Mouse (Mus musculus) midbrain, embryonic 10.5 days (tissue): Measurements from ENCODE around the gene Spata32. TPM values are rescaled to one million over a fixed set of nuclear protein-coding genes. Genes with fewer than 3 reads are reported as not detected.

Source experiments
- DNase-seq: peaks from one replicate; pipeline ENCODE4 v3.0.0-alpha.2; 2017; ENCODE audit warnings: low spot score
- H3K27ac ChIP-seq: fragments of 300-500 bp; sonication (generic); replicated peaks from 2 replicates; pipeline ENCODE4 v1.5.1; 2016; ENCODE audit warnings: mild to moderate bottlenecking
- H3K27me3 ChIP-seq: fragments of 300-500 bp; sonication (generic); 2 replicates; pipeline ENCODE4 v1.6.1; 2016; ENCODE audit warnings: low read depth, mild to moderate bottlenecking; ENCODE audit not compliant: poor library complexity, severe bottlenecking
- H3K36me3 ChIP-seq: fragments of 300-500 bp; sonication (generic); 2 replicates; pipeline ENCODE4 v1.6.1; 2016; ENCODE audit warnings: mild to moderate bottlenecking, moderate library complexity
- H3K4me1 ChIP-seq: fragments of 300-500 bp; sonication (generic); 2 replicates; pipeline ENCODE4 v1.6.1; 2016
- H3K4me3 ChIP-seq: fragments of 300-500 bp; sonication (generic); 2 replicates; pipeline ENCODE4 v1.5.1; 2016; ENCODE audit warnings: mild to moderate bottlenecking, moderate library complexity
- H3K9me3 ChIP-seq: fragments of 300-500 bp; sonication (generic); replicated peaks from 2 replicates; pipeline ENCODE4 v1.6.1; 2016; ENCODE audit warnings: mild to moderate bottlenecking
- WGBS: fragments of 180-500 bp; shearing (Covaris S2); methylation state at CpG from one replicate; pipeline ENCODE4 v1.1.7; 2016; 5-methylcytosine and 5-hydroxymethylcytosine counted together
- polyA plus RNA-seq: library from polyadenylated mRNA; unstranded; fragments of >200 nt; fragmentation: Nextera tagmentation; extraction: Ambion mirVana; gene quantifications from 2 replicates; pipeline ENCODE4 v1.2.1, GENCODE M21; 2016

The Spata32 gene
- polyA plus RNA-seq, 1 experiment from 2014 or later: not detected

DNA sequence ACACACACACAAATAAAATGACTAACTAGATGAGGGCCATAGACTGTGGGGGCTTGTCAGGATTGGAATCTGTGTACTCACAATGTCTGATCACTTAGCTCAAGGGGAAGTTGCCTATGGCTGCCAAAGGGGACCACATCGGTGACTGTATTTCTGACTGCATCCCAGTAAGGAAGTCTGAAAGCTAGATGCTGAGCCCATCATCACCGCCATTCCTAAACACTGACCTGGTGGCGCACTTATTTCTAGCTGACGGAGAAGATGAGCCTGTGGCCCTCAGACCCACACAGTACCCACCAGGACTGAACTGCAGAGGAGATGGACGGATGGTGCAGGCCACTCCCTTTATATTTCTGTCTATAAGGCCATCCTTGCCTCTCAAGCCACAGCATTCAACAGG, 41.8 kb upstream of the Spata32 start:
- Histone ChIP-seq H3K27me3 (no peaks in the 10 kb centered on the region), H3K9me3 (no peaks in the 10 kb centered on the region), H3K4me3 (no peak overlapping the region), H3K4me1 (peaks cover 43% of the 10 kb centered on the region), H3K36me3 (peaks cover 9% of the 10 kb centered on the region), H3K27ac (no peak overlapping the region)
- DNase-seq: no peak
- 89% methylated on average over 5 of the region's 5 CpGs for WGBS

GRCm38 (mm10) chr11:103257938-103258481, 39.8 kb upstream of the Spata32 start:
- Histone ChIP-seq H3K4me1 (peaks cover 28% of the 10 kb centered on the region), H3K27ac (no peak overlapping the region), H3K27me3 (no peaks in the 10 kb centered on the region), H3K9me3 (no peaks in the 10 kb centered on the region), H3K36me3 (peaks cover 9% of the 10 kb centered on the region), H3K4me3 (no peak overlapping the region)
- DNase-seq: no peak
- 85% methylated on average over 4 of the region's 4 CpGs for WGBS

GRCm38 (mm10) chr11:103253605-103254004, 35.4 kb upstream of the Spata32 start:
- H3K9me3 ChIP-seq: no peaks in the 10 kb centered on the region
- H3K4me1 ChIP-seq: peaks cover 18% of the 10 kb centered on the region
- H3K36me3 ChIP-seq: no peaks in the 10 kb centered on the region
- H3K27ac ChIP-seq: no peak overlapping the region
- no peak overlapping the region for H3K4me3 ChIP-seq
- H3K27me3 ChIP-seq: no peaks in the 10 kb centered on the region
- DNase-seq: no peak
- WGBS: 92% methylated on average over 5 of the region's 5 CpGs

- Histone ChIP-seq H3K36me3 (no peaks in the 10 kb centered on the region), H3K27ac (no peak overlapping the region), H3K27me3 (no peaks in the 10 kb centered on the region), H3K4me3 (no peak overlapping the region), H3K4me1 (peaks cover 29% of the 10 kb centered on the region), H3K9me3 (no peaks in the 10 kb centered on the region)
- no peak for DNase-seq
- 89% methylated on average over 5 of the region's 5 CpGs for WGBS
These were observed 34.1 kb upstream of the Spata32 start for GRCm38 (mm10) chr11:103252380-103252779.

DNA sequence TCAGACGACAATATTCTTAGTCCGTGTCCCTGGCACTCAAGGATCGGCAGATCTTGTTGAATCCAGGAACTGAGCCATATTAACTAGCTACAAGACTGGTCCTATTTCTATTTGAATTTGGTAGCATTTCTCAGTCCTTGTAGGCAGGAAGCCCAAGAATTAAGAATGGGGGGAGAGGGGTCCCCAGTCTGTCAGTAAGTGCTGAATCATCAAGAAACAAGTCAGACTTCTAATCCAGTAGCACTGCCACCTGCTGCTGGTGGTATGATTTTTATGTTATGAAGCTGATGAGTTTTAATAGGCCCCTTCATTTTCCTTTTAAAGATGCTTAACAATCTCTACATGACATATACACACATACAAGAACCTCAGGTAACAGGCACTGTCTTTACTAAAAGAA, 32.1 kb upstream of the Spata32 start:
- no peak overlapping the region for H3K4me3 ChIP-seq
- no peaks in the 10 kb centered on the region for H3K27me3 ChIP-seq
- H3K4me1 ChIP-seq: peaks cover 38% of the 10 kb centered on the region
- no peak for DNase-seq
- WGBS: 94% methylated on average over 3 of the region's 3 CpGs
- no peak overlapping the region for H3K27ac ChIP-seq
- H3K9me3 ChIP-seq: no peaks in the 10 kb centered on the region
- no peaks in the 10 kb centered on the region for H3K36me3 ChIP-seq

- 75% methylated on average over 6 of the region's 6 CpGs for WGBS
- no peak for DNase-seq
- H3K4me3 ChIP-seq: no peak overlapping the region
- no peaks in the 10 kb centered on the region for H3K27me3 ChIP-seq
- no peak overlapping the region for H3K27ac ChIP-seq
- H3K36me3 ChIP-seq: 0 out of 2 replicates have a peak, but pooled peaks cover 4% of the 10 kb centered on the region
- H3K9me3 ChIP-seq: no peaks in the 10 kb centered on the region
- H3K4me1 ChIP-seq: peaks cover 38% of the 10 kb centered on the region
These were observed 31.3 kb upstream of the Spata32 start for GRCm38 (mm10) chr11:103249509-103249908.

DNA sequence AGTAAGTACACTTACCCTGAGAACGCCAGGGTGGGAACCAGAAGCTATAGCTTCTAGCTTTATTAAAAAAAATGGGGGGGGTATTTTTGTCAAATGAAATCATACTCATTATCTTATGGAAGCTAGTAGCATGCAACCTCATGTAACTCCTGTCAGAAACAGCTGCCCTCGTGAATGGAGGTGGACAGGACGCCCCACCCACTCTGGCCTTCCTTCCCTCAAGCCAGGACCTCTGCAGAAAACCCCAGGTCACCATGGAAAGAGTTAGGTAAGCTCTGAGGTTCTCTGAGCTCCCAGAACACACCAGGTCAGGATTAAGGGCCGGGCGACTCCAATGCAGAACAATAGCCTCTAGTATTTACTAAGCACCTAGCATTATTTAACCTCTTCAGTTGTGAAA, 30.6 kb upstream of the Spata32 start:
- H3K27ac ChIP-seq: no peak overlapping the region
- WGBS: 63% methylated on average over 5 of the region's 5 CpGs
- H3K4me1 ChIP-seq: peaks cover 38% of the 10 kb centered on the region
- H3K4me3 ChIP-seq: no peak overlapping the region
- no peaks in the 10 kb centered on the region for H3K9me3 ChIP-seq
- no peaks in the 10 kb centered on the region for H3K27me3 ChIP-seq
- 0 out of 2 replicates have a peak, but pooled peaks cover 5% of the 10 kb centered on the region for H3K36me3 ChIP-seq
- no peak for DNase-seq

- DNase-seq: no peak
- Histone ChIP-seq H3K4me1 (peaks cover 32% of the 10 kb centered on the region), H3K27ac (no peak overlapping the region), H3K4me3 (no peak overlapping the region), H3K9me3 (no peaks in the 10 kb centered on the region), H3K36me3 (0 out of 2 replicates have a peak, but pooled peaks cover 9% of the 10 kb centered on the region), H3K27me3 (no peaks in the 10 kb centered on the region)
- 91% methylated on average over 11 of the region's 11 CpGs for WGBS
These were observed 29.4 kb upstream of the Spata32 start for GRCm38 (mm10) chr11:103247504-103248177.

GRCm38 (mm10) chr11:103246731-103247290, 28.6 kb upstream of the Spata32 start:
- H3K27ac ChIP-seq: no peak overlapping the region

DNA sequence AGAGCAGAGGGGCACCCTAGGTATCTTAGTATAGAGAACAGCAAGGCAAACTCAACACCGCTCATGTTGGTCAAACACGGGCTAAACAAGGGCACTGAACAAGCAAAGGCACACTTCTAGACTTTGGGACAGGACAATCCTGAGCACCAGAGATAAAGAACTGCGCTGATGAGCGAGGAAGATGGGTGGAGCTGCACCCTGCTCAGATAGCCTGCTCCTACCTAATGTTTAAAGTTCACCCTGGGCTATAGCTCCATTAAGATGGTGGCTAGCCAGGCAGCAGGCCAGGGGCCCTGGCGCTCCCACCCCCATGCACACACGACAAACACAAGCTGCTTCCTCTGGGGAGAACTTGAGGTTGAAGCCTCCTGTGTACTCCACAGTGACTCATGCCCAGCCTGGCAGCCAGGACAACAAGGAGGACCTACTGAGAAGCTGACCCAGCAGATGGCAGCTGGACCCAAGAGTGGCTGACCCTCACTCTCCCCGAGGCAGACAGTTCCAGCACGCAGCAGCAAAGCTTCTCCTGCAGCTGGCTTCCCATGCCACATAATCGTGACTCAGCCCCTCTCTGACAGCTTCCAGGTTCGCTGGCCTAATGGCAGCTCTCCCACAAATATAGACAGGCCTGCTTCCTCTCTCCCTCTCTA, 28.0 kb upstream of the Spata32 start:
- Histone ChIP-seq H3K27me3 (no peaks in the 10 kb centered on the region), H3K4me1 (peaks cover 32% of the 10 kb centered on the region), H3K27ac (0 out of 2 replicates have a peak overlapping the region, but pooled peaks have one; percentile 7), H3K4me3 (no peak overlapping the region), H3K36me3 (peaks cover 20% of the 10 kb centered on the region), H3K9me3 (no peaks in the 10 kb centered on the region)
- DNase-seq: no peak
- 87% methylated on average over 10 of the region's 10 CpGs for WGBS

More at GRCm38 (mm10) chr11:103246731-103247290, 28.6 kb upstream of the Spata32 start:
- Histone ChIP-seq H3K4me1 (peaks cover 32% of the 10 kb centered on the region), H3K9me3 (no peaks in the 10 kb centered on the region), H3K36me3 (peaks cover 14% of the 10 kb centered on the region), H3K27me3 (no peaks in the 10 kb centered on the region), H3K4me3 (no peak overlapping the region)
- 92% methylated on average over 4 of the region's 4 CpGs for WGBS
- no peak for DNase-seq

DNA sequence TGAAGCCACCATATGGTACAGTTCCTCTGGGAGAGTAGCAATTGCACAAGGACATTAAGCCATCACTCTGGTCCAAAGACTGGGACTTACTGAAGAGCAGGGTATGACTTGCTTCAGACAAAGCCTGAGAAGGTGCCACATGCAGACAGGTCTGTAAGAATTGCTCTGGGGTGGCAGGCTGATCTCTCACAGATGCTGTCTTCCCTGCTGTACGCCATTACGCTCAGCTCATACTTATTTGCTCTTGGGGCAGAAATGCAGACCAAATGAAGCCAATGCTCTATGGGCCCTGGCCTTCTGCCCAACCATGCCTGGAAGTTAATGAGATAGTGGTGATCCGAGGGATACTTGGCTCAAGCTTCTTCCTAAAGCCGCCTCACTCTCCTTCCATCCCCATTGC, 26.6 kb upstream of the Spata32 start:
- Histone ChIP-seq H3K9me3 (no peaks in the 10 kb centered on the region), H3K27ac (no peak overlapping the region), H3K4me1 (peaks cover 31% of the 10 kb centered on the region), H3K27me3 (no peaks in the 10 kb centered on the region), H3K4me3 (no peak overlapping the region), H3K36me3 (peaks cover 34% of the 10 kb centered on the region)
- 92% methylated on average over 4 of the region's 4 CpGs for WGBS
- DNase-seq: no peak

DNA sequence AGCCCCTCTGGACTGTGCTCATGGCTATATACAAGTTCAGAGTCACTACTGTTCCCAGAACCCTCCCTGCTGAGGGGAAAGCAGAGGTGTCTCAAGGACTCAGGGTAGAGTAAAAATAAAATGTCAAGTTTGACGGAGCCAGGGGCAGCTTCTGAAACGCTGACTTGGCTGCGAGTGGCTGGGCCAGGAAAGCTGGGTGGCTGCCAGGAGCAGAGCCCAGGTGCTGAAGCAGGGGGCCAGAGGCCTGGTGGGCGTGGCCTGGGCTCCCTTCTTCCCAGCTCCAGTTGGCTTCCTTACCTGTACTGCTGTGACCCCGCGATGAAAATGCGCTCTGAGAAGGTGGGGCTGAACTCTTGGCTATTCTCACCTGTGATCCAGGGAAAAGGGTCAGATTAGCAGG, 22.5 kb upstream of the Spata32 start:
- WGBS: 57% methylated on average over 7 of the region's 7 CpGs
- no peak overlapping the region for H3K4me3 ChIP-seq
- H3K36me3 ChIP-seq: peaks cover 75% of the 10 kb centered on the region
- H3K27ac ChIP-seq: no peak overlapping the region
- no peaks in the 10 kb centered on the region for H3K9me3 ChIP-seq
- DNase-seq: no peak
- no peaks in the 10 kb centered on the region; the same call in 1 of the 2 replicates for H3K4me1 ChIP-seq
- no peaks in the 10 kb centered on the region for H3K27me3 ChIP-seq

DNA sequence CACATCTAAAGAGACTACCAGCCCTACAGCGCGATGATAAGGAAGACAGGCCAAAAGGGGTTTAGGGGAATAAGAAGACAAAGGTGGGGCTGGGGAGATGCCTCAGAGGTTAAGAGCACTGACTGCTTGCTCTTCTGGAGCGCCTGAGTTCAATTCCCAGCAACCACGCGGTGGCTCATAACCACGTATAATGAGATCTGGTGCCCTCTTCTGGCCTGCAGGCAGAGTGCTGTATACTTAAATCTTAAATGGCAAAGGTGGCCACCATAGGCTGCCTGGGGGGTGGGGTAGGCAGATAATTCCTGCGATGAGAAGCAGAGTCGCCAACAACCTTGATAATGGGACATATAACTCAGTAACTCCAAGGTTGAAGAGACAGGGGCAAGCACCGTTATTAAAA, 19.5 kb upstream of the Spata32 start:
- no peak overlapping the region for H3K27ac ChIP-seq
- H3K9me3 ChIP-seq: no peaks in the 10 kb centered on the region
- H3K27me3 ChIP-seq: no peaks in the 10 kb centered on the region
- H3K36me3 ChIP-seq: peaks cover 72% of the 10 kb centered on the region
- H3K4me3 ChIP-seq: no peak overlapping the region
- 0 out of 2 replicates have a peak, but pooled peaks cover 7% of the 10 kb centered on the region for H3K4me1 ChIP-seq
- WGBS: 73% methylated on average over 9 of the region's 9 CpGs
- DNase-seq: no peak
